Comparison of ENCODE assay signal across 17 mouse cellular contexts in the genomic region with DNA sequence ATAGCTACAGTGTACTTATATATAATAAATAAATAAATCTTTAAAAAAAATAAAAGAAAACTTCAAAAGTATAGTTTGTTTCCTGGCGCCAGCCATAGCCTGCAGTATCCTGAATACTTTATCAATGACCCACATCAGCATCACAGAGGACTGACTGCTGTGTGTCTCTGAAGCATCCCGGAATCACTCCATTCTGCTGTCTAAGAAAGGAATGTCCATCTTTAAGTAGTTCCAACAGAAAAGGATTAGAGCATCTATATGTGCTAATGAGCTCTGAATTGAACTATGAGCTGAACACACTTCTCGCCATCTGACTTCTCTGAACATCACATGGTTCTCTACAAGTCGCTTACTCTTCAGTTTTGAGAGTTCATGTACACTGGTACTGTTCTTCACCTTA.
"Had no signal": no experiment of that assay in that cellular context is flagged by ENCODE, and none has a peak within 500 bp of the region (broad histone marks: within the 10 kb centered on the region; RNA-seq: fewer than 3 reads in every experiment).

No protein-coding gene starts in this region.

- DNase-seq: left cerebral cortex, postnatal 4 days; liver; liver, embryonic 13.5 days; liver, postnatal 0 days; lung, adult 18-20 months; lung, adult 2 months; lung, embryonic 14.5 days; lung, postnatal 10 days; lung, postnatal 14 days; lung, postnatal 36 days; lung, postnatal 4 days; midbrain, embryonic 14.5 days had no signal

- ATAC-seq: liver, embryonic 12.5 days; liver, postnatal 0 days; lung, postnatal 0 days; midbrain, embryonic 13.5 days; midbrain, embryonic 15.5 days; midbrain, embryonic 16.5 days had no signal
